Mouse (Mus musculus): ENCODE results near the gene Apol8.

DNA sequence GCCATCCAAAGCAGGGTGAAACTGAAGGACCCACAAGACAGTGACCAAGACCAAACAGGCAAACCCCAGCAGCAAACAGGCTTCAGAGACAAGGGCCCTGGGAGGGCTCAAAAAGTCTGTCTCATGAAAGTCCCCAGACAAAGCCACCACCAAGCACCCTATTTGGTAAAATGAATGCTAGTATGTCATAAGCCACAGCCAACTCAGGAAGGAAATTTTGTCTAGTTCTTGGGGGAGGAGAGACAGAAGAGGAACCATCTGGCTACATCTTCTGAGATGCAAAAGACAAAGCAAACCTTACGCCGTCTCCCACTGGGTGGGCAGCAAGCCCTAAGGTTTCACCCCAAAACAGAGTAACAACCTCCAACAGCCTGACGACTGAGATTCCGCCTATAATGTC lies 48.9 kb upstream of the Apol8 start:
- TF ChIP-seq CTCF (IDR thresholded peaks at IDR 0.05; ENCODE audit: low read depth): no peak
- TF ChIP-seq EP300 (IDR thresholded peaks at IDR 0.05; ENCODE audit: low read depth): no peak
